Mouse (Mus musculus) heart, adult 2 months (tissue): ENCODE results near the gene Acpp.

ENCODE experiments used
- CTCF ChIP-seq: fragments of 200-600 bp; IDR thresholded peaks from 2 replicates; pipeline ENCODE4 v1.8.1; 2022; ENCODE audit warnings: antibody characterized with exemption, mild to moderate bottlenecking, moderate library complexity
- POLR2A ChIP-seq: fragments of 200-500 bp; IDR thresholded peaks from 2 replicates; pipeline ENCODE4 v1.6.1; 2011; ENCODE audit warnings: mild to moderate bottlenecking, low read depth, low read length, control low read depth; ENCODE audit not compliant: insufficient read depth

DNA sequence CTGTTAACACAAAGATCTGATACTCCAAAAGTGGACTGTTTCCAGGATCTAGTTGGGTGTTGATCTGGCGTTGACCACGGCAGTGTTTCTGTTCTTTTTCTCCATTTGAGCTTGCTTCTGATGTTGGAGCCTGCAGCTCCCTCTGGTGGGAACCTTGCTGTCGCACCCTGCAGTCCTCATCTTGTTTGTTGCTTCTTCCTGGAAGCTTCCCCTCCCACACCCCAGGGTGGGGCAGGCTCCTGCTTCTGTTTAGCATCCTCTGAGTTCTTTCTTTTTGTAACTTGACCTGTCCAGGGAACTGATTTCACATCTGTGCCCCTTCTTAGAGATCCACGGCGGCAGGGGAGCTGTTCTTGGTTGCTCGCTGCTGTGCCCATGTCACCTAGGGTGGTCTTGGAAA is 35.7 kb upstream of the Acpp start:
- peak; percentile 61 for TF ChIP-seq CTCF
- no peak for TF ChIP-seq POLR2A
